Mouse (Mus musculus) c-Kit-negative CD71-positive TER-119-positive erythroid progenitor cells, embryonic 14.5 days (primary cell): Measurements from ENCODE around the gene Amtn.
"Not testable (repeated sequence)": the region's sequence is repeated elsewhere in the genome, so short reads cannot be mapped to it uniquely, and the experiment has no call there.

Source experiments
- DNase-seq: peaks from one replicate; pipeline ENCODE4 v3.0.0-alpha.2; 2013; ENCODE audit warnings: low read depth, low spot score

The Amtn gene

GRCm38 (mm10) chr5:88375808-88376207 lies at the start of gene Amtn:
Gene Amtn (plus strand): TSS chr5:88376108.
- no peak for DNase-seq

- not testable (repeated sequence) for DNase-seq
Observed at GRCm38 (mm10) chr5:88348533-88348932, 27.4 kb upstream of the Amtn start.

DNA sequence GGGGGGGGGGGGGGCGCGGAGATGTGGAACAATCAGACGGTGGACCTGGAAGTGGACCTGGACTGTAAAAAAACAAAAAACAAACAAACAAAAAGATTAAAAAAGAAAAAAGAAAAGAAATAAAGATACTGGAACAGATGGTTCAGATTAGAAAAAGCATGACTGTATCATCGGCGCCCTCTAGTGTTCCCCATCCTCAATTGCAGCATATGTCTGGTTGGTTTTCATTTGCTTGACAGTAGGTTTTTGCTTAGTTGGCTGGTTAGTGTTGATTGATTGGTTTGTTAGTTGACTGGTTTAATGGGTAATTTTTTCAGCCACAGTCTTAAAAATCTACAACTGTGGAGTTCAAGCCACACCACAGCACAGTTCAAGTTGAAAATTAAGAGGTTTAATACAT lies 11.1 kb upstream of the Amtn start:
- DNase-seq: peak; percentile 1

- DNase-seq: no peak
Observed at GRCm38 (mm10) chr5:88366886-88367285, 9.0 kb upstream of the Amtn start.

DNA sequence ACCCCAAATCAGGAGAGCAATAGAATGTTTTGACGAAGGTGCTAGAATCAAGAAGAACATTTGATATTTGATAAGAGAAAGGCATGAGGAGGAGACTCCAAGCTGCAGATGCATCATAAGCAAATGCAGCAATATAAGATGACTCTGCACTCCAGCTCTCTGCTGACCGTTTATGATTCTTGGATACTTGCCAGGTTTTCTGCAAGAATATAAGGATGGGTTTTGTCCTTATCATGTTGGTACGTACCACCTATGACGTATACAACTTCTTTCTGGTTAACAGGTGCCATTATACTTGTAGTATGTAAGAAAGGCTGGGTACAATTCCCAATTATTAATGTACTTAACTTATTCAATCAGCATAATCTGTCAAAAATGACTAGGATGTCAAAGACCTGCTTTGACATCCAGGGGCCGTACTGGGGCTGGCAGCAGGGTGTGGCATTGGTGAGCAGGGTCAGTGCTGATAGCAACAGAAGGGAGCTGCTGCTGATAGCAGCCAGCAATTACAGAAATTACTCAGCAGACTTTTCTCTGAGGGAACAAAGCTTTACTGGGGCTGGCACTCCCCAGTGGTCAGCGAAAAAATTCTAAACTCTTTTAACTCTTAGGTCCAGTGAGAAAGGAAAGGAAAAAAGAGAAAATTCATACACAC lies 5.2 kb upstream of the Amtn start:
- no peak for DNase-seq

GRCm38 (mm10) chr5:88372563-88372962 lies 3.3 kb upstream of the Amtn start:
- DNase-seq: no peak

GRCm38 (mm10) chr5:88391960-88392359 lies 16.1 kb downstream of the Amtn start:
- not testable (repeated sequence) for DNase-seq

- DNase-seq: no peak
Observed at GRCm38 (mm10) chr5:88398581-88398980, 22.7 kb downstream of the Amtn start.

- DNase-seq: peak; percentile 5
Observed at GRCm38 (mm10) chr5:88399849-88400248, 23.9 kb downstream of the Amtn start.

GRCm38 (mm10) chr5:88401464-88401863 lies 25.6 kb downstream of the Amtn start:
- DNase-seq: no peak

- DNase-seq: no peak
Observed at GRCm38 (mm10) chr5:88420319-88421065, 44.6 kb downstream of the Amtn start.

GRCm38 (mm10) chr5:88424892-88425291 lies 49.0 kb downstream of the Amtn start:
- DNase-seq: not testable (repeated sequence)

DNA sequence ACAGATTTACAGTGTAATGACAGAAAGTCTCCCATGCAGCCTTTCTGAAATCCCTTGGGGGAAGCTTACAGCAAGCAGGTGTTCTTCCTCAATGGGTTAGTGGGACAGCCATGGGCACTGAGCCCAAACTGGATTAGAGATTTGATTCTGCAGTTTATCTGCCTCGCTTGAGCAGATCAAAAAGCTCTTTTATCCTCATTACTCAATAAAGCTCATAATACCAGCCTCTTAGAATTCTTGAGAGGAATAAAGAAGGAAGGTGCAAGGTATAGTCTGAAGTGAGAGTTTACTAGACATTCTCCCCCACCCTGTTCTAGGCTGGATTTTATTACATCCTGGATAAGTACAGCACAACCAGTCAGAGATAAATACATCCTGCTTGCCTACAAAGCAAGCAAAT lies 50.8 kb downstream of the Amtn start:
- DNase-seq: no peak
